Mouse (Mus musculus) embryonic facial prominence, embryonic 10.5 days (tissue): ENCODE measurements at regions not wholly inside any gene's neighbourhood (a gene's known extent, or its start where the extent isn't known, plus 50 kb on each side); places are given as distances from the start of the nearest gene placed in this dataset. TPM values are rescaled to one million over a fixed set of nuclear protein-coding genes. Genes with fewer than 3 reads are reported as not detected.

Experiments used
- microRNA-seq: library from miRNA; unstranded; fragments of <30 nt; microRNA quantifications from one replicate; pipeline ENCODE4, GENCODE M21; 2017

Small RNAs in the stretch of these regions (microRNA-seq; reads per million reads assigned to microRNA genes)
- gene Mir6350 = not detected
